Mouse (Mus musculus) activated CD4-positive, CD25-positive, alpha-beta regulatory T cell (primary cell): ENCODE measurements around the gene Aurka. TPM values are rescaled to one million over a fixed set of nuclear protein-coding genes. Genes with fewer than 3 reads are reported as not detected.

Source experiments
- polyA plus RNA-seq, 2 experiments: library from polyadenylated mRNA; unstranded; fragments of 100-300 nt; shearing (Covaris generic); gene quantifications; one replicate each; pipeline ENCODE4 v1.2.1; 2017

Gene Aurka
- polyA plus RNA-seq: 1 to 10 TPM; 9.5 to 9.7 TPM

GRCm38 (mm10) chr2:172370411-172371223, at the start of gene Aurka, which contains the start of gene Cstf1:
Gene Aurka (minus strand): TSS chr2:172370535.
Gene Cstf1 (plus strand): TSS chr2:172370681.

GRCm38 (mm10) chr2:172393391-172394051, 23.2 kb upstream of the Aurka start, which contains the start of gene Cass4:
Gene Cass4 (plus strand): TSS chr2:172393794.

GRCm38 (mm10) chr2:172345258-172345738, 25.0 kb downstream of the Aurka start, which contains the start of gene Fam210b:
Gene Fam210b (plus strand): TSS chr2:172345565.

Other genes with a start within 250 kb of the Aurka start
- gene Mc3r, start 122.0 kb downstream of the Aurka start, polyA plus RNA-seq: under 1 TPM in 1 of 2 experiments, not detected in 1; 0.15 TPM
- gene Fam210b, start 25.0 kb downstream of the Aurka start, polyA plus RNA-seq: 10 to 100 TPM; 11.8 to 17.6 TPM
- gene Cstf1, start 146 bp upstream of the Aurka start, polyA plus RNA-seq: 10 to 100 TPM; 30.5 to 33.7 TPM
- 1 to 10 TPM; 2.9 to 9.8 TPM for gene Cass4, start 23.3 kb upstream of the Aurka start, polyA plus RNA-seq
- 100 to 1,000 TPM; 123 to 138 TPM for gene Rtf2, start 70.0 kb upstream of the Aurka start, polyA plus RNA-seq
- gene Gcnt7, start 88.1 kb upstream of the Aurka start, polyA plus RNA-seq: 1 to 10 TPM; 3.1 to 3.4 TPM
- 1 to 10 TPM; 1.1 to 1.4 TPM for gene Fam209, start 102.0 kb upstream of the Aurka start, polyA plus RNA-seq
- gene Tfap2c, start 179.1 kb upstream of the Aurka start, polyA plus RNA-seq: under 1 TPM in 1 of 2 experiments, not detected in 1; 0.26 TPM